Comparison of ENCODE assay signal across 8 mouse cellular contexts in genomic region chr7:127344371-127344770, GRCm38 (mm10). TPM values are rescaled to one million over a fixed set of nuclear protein-coding genes. Genes with fewer than 3 reads are reported as not detected.
DNase-seq lines count a peak whose midpoint lies in the region; ATAC-seq and TF ChIP-seq lines count a peak whose summit lies in the region.

No protein-coding gene starts in this region.

- peaks cover 3% of the 10 kb centered on the region for H3K4me1 ChIP-seq in cerebellum, adult 2 months (ENCODE audit: control insufficient read depth, insufficient read depth, low read length)
- H3K4me1 ChIP-seq in embryonic facial prominence, embryonic 11.5 days (ENCODE audit: control insufficient read depth, insufficient read depth, low read length), result no peaks in the 10 kb centered on the region
- peaks cover 22% of the 10 kb centered on the region for H3K4me1 ChIP-seq in intestine, embryonic 15.5 days (replicated peaks)
- peaks cover 31% of the 10 kb centered on the region for H3K4me1 ChIP-seq in midbrain, embryonic 10.5 days

- no peak overlapping the region for H3K27ac ChIP-seq in cerebellum, adult 2 months (ENCODE audit: insufficient read depth, low read length)
- no peak overlapping the region for H3K27ac ChIP-seq in embryonic facial prominence, embryonic 11.5 days (replicated peaks; ENCODE audit: low read depth, low read length)
- 0 out of 2 replicates have a peak overlapping the region, but pooled peaks have one; percentile 6 for H3K27ac ChIP-seq in intestine, embryonic 15.5 days
- H3K27ac ChIP-seq in midbrain, embryonic 10.5 days (replicated peaks), result peak overlapping the region; percentile 97; the same call in 1 of the 2 replicates

- no peak for TF ChIP-seq CTCF in cerebellum, adult 2 months (IDR thresholded peaks at IDR 0.05; ENCODE audit: borderline replicate concordance, insufficient read depth, low read depth, low read length)

- no peak for TF ChIP-seq POLR2A in cerebellum, adult 2 months (IDR thresholded peaks at IDR 0.05; ENCODE audit: borderline replicate concordance, insufficient read depth, low read length)

- H3K9ac ChIP-seq in embryonic facial prominence, embryonic 11.5 days (replicated peaks; ENCODE audit: low read length), result peak overlapping the region; percentile 82
- H3K9ac ChIP-seq in intestine, embryonic 15.5 days, result peak overlapping the region; percentile 99

- peak overlapping the region; percentile 87 for H3K4me2 ChIP-seq in embryonic facial prominence, embryonic 11.5 days (ENCODE audit: low read depth, low read length)
- peak overlapping the region; percentile 72 for H3K4me2 ChIP-seq in intestine, embryonic 15.5 days (replicated peaks)

- H3K4me3 ChIP-seq in cerebellum, adult 2 months (replicated peaks; ENCODE audit: insufficient read depth, low read depth, low read length), result peak overlapping the region; percentile 96
- peak overlapping the region; percentile 82 for H3K4me3 ChIP-seq in embryonic facial prominence, embryonic 11.5 days (ENCODE audit: low read depth, low read length)
- peak overlapping the region; percentile 82 for H3K4me3 ChIP-seq in intestine, embryonic 15.5 days (replicated peaks)
- H3K4me3 ChIP-seq in midbrain, embryonic 10.5 days, result peak overlapping the region; percentile 95

- no peak for ATAC-seq in embryonic facial prominence, embryonic 11.5 days (replicated peaks; ENCODE audit: insufficient number of reproducible peaks, low FRiP score, low TSS enrichment, low read depth)
- no peak for ATAC-seq in intestine, embryonic 15.5 days
- no peak for ATAC-seq in activated CD4-positive, CD25-positive, alpha-beta regulatory T cell, adult 4 months

- no peaks in the 10 kb centered on the region for H3K27me3 ChIP-seq in cerebellum, adult 2 months (ENCODE audit: control insufficient read depth, insufficient read depth, low read length)
- H3K27me3 ChIP-seq in embryonic facial prominence, embryonic 11.5 days (ENCODE audit: control insufficient read depth, insufficient read depth, low read length), result no peaks in the 10 kb centered on the region
- H3K27me3 ChIP-seq in intestine, embryonic 15.5 days (replicated peaks), result no peaks in the 10 kb centered on the region
- no peaks in the 10 kb centered on the region for H3K27me3 ChIP-seq in midbrain, embryonic 10.5 days (ENCODE audit: low read depth, poor library complexity, severe bottlenecking)

- H3K9me3 ChIP-seq in embryonic facial prominence, embryonic 11.5 days (replicated peaks; ENCODE audit: control insufficient read depth, low read length), result no peaks in the 10 kb centered on the region
- H3K9me3 ChIP-seq in intestine, embryonic 15.5 days, result no peaks in the 10 kb centered on the region
- H3K9me3 ChIP-seq in midbrain, embryonic 10.5 days (replicated peaks), result no peaks in the 10 kb centered on the region

- DNase-seq in cerebellum, adult 2 months, result peak; percentile 17 to 26
- no peak for DNase-seq in cerebellum, postnatal 25 days
- no peak for DNase-seq in embryonic facial prominence, embryonic 11.5 days (ENCODE audit: low spot score)
- no peak for DNase-seq in midbrain, embryonic 10.5 days (ENCODE audit: low spot score)
- DNase-seq in natural killer cell, adult 2 months (ENCODE audit: low spot score in 2 of 2), result no peak
- DNase-seq in left cerebral cortex, adult 18-20 months (ENCODE audit: low spot score in 2 of 2), result no peak

- WGBS in cerebellum, adult 2 months, result 68% methylated on average over 8 of the region's 8 CpGs
- 93% methylated on average over 8 of the region's 8 CpGs for WGBS in embryonic facial prominence, embryonic 11.5 days
- 89% methylated on average over 8 of the region's 8 CpGs for WGBS in intestine, embryonic 15.5 days
- WGBS in midbrain, embryonic 10.5 days, result 93% methylated on average over 8 of the region's 8 CpGs

- peaks cover 2% of the 10 kb centered on the region; the same call in 1 of the 2 replicates for H3K36me3 ChIP-seq in embryonic facial prominence, embryonic 11.5 days (replicated peaks; ENCODE audit: control insufficient read depth, insufficient read depth, low read depth, low read length)
- peaks cover 18% of the 10 kb centered on the region for H3K36me3 ChIP-seq in intestine, embryonic 15.5 days
- H3K36me3 ChIP-seq in midbrain, embryonic 10.5 days, result peaks cover 35% of the 10 kb centered on the region

RNA-seq across cellular contexts. Expression of gene Zfp768, which starts 1.0 kb away (rescaled TPM):
- 21.2 TPM in 2 replicates for polyA plus RNA-seq in cerebellum, adult 2 months (2012; rRNA removed)
- polyA plus RNA-seq in embryonic facial prominence, embryonic 11.5 days (2014; fragmentation: Nextera tagmentation; extraction: Ambion mirVana), result 6.1 and 6.4 TPM in 2 replicates
- polyA plus RNA-seq in intestine, embryonic 15.5 days (2015; fragmentation: Nextera tagmentation; extraction: Ambion mirVana), result 18.9 and 19.9 TPM in 2 replicates
- 19.7 and 20.6 TPM in 2 replicates for polyA plus RNA-seq in midbrain, embryonic 10.5 days (2016; fragmentation: Nextera tagmentation; extraction: Ambion mirVana)
- polyA plus RNA-seq in activated CD4-positive, CD25-positive, alpha-beta regulatory T cell, adult 4 months (2017; shearing (Covaris generic)), result under 1 TPM in 1 of 2 experiments, not detected in 1; 0.19 TPM
- total RNA-seq in left cerebral cortex, adult 18-20 months (2021), result 10 to 100 TPM; 13.7 to 14.5 TPM

RNA-seq across cellular contexts. Expression of gene Zfp747, which starts 31.5 kb away (rescaled TPM):
- 8.2 and 8.6 TPM in 2 replicates for polyA plus RNA-seq in cerebellum, adult 2 months (2012; rRNA removed)
- polyA plus RNA-seq in embryonic facial prominence, embryonic 11.5 days (2014; fragmentation: Nextera tagmentation; extraction: Ambion mirVana), result 5.6 and 7.8 TPM in 2 replicates
- polyA plus RNA-seq in intestine, embryonic 15.5 days (2015; fragmentation: Nextera tagmentation; extraction: Ambion mirVana), result 10.5 and 11.5 TPM in 2 replicates
- 8.6 and 9.1 TPM in 2 replicates for polyA plus RNA-seq in midbrain, embryonic 10.5 days (2016; fragmentation: Nextera tagmentation; extraction: Ambion mirVana)
- polyA plus RNA-seq in activated CD4-positive, CD25-positive, alpha-beta regulatory T cell, adult 4 months (2017; shearing (Covaris generic)), result 10 to 100 TPM in 1 of 2 experiments, 1 to 10 TPM in 1; 9.9 to 11.2 TPM
- total RNA-seq in left cerebral cortex, adult 18-20 months (2021), result 1 to 10 TPM; 6.6 to 7.4 TPM

RNA-seq across cellular contexts. Expression of gene 9130019O22Rik, which starts 42.6 kb away (rescaled TPM):
- polyA plus RNA-seq in cerebellum, adult 2 months (2012; rRNA removed), result 3.9 and 4.4 TPM in 2 replicates
- 6.7 and 7.1 TPM in 2 replicates for polyA plus RNA-seq in embryonic facial prominence, embryonic 11.5 days (2014; fragmentation: Nextera tagmentation; extraction: Ambion mirVana)
- polyA plus RNA-seq in intestine, embryonic 15.5 days (2015; fragmentation: Nextera tagmentation; extraction: Ambion mirVana), result 6.3 TPM in 2 replicates
- 5.8 and 6.4 TPM in 2 replicates for polyA plus RNA-seq in midbrain, embryonic 10.5 days (2016; fragmentation: Nextera tagmentation; extraction: Ambion mirVana)
- polyA plus RNA-seq in activated CD4-positive, CD25-positive, alpha-beta regulatory T cell, adult 4 months (2017; shearing (Covaris generic)), result 1 to 10 TPM; 7.4 to 8.9 TPM
- 1 to 10 TPM; 3.9 to 4.8 TPM for total RNA-seq in left cerebral cortex, adult 18-20 months (2021)

RNA-seq across cellular contexts. Expression of gene Itgal, which starts 48.3 kb away (rescaled TPM):
- polyA plus RNA-seq in cerebellum, adult 2 months (2012; rRNA removed), result 0.87 and 1.4 TPM in 2 replicates
- polyA plus RNA-seq in embryonic facial prominence, embryonic 11.5 days (2014; fragmentation: Nextera tagmentation; extraction: Ambion mirVana), result 0.59 and 1.2 TPM in 2 replicates
- 2.0 and 2.5 TPM in 2 replicates for polyA plus RNA-seq in intestine, embryonic 15.5 days (2015; fragmentation: Nextera tagmentation; extraction: Ambion mirVana)
- polyA plus RNA-seq in midbrain, embryonic 10.5 days (2016; fragmentation: Nextera tagmentation; extraction: Ambion mirVana), result 0.72 and 0.77 TPM in 2 replicates
- 100 to 1,000 TPM; 149 to 232 TPM for polyA plus RNA-seq in activated CD4-positive, CD25-positive, alpha-beta regulatory T cell, adult 4 months (2017; shearing (Covaris generic))
- under 1 TPM; 0.42 to 0.86 TPM for total RNA-seq in left cerebral cortex, adult 18-20 months (2021)

RNA-seq across cellular contexts. Expression of gene E430018J23Rik, which starts 49.1 kb away (rescaled TPM):
- polyA plus RNA-seq in cerebellum, adult 2 months (2012; rRNA removed), result 4.8 and 5.9 TPM in 2 replicates
- polyA plus RNA-seq in embryonic facial prominence, embryonic 11.5 days (2014; fragmentation: Nextera tagmentation; extraction: Ambion mirVana), result 6.1 TPM in 2 replicates
- polyA plus RNA-seq in intestine, embryonic 15.5 days (2015; fragmentation: Nextera tagmentation; extraction: Ambion mirVana), result 8.0 and 9.3 TPM in 2 replicates
- 5.4 and 6.3 TPM in 2 replicates for polyA plus RNA-seq in midbrain, embryonic 10.5 days (2016; fragmentation: Nextera tagmentation; extraction: Ambion mirVana)
- 1 to 10 TPM; 4.0 to 6.1 TPM for polyA plus RNA-seq in activated CD4-positive, CD25-positive, alpha-beta regulatory T cell, adult 4 months (2017; shearing (Covaris generic))
- total RNA-seq in left cerebral cortex, adult 18-20 months (2021), result 1 to 10 TPM; 7.4 to 7.6 TPM

Comparison
In these comparisons a context has a peak if more than half of its experiments do, and no peak if none do; other contexts are left out.
1. DNase-seq: peak in cerebellum, adult 2 months (2 of 2); none in cerebellum, postnatal 25 days (0 of 2), embryonic facial prominence, embryonic 11.5 days (single experiment), midbrain, embryonic 10.5 days (single experiment), natural killer cell, adult 2 months (0 of 2) and left cerebral cortex, adult 18-20 months (0 of 2).
2. H3K27ac ChIP-seq: peak in intestine, embryonic 15.5 days (single experiment) and midbrain, embryonic 10.5 days (single experiment); none in cerebellum, adult 2 months (single experiment) and embryonic facial prominence, embryonic 11.5 days (single experiment).
3. Peak in every context shown above with its lines, with median percentiles within 50 percentile points of each other: H3K4me3 ChIP-seq.